Mouse (Mus musculus) MEL (cell line): ENCODE results near the gene Trim58. TPM values are rescaled to one million over a fixed set of nuclear protein-coding genes. Genes with fewer than 3 reads are reported as not detected.
A peak's percentile ranks its signal among the peaks of the same experiment; 100 is the strongest.

Experiments
- DNase-seq: peaks from one replicate; pipeline ENCODE4 v3.0.0; 2011; ENCODE audit warnings: low read depth, low spot score
- H3K27ac ChIP-seq: 2 replicates; pipeline ENCODE4 v1.5.1; 2012; ENCODE audit warnings: low read depth, mild to moderate bottlenecking, control low read depth, low read length, moderate library complexity; ENCODE audit not compliant: control insufficient read depth
- H3K27me3 ChIP-seq, 2 experiments: fragments of 150-350 bp in 1 of 2; sonication (generic) in 1 of 2; 2 replicates each; pipeline ENCODE4 v1.6.1; 2012; ENCODE audit warnings: low read length in 2 of 2, mild to moderate bottlenecking in 2 of 2, improper control_type of control experiment in 1 of 2, moderate library complexity in 1 of 2; ENCODE audit not compliant: insufficient read depth in 2 of 2, control insufficient read depth in 1 of 2
- H3K36me3 ChIP-seq, 2 experiments: 2 replicates each; pipeline ENCODE4 v1.6.1; 2012 to 2014; ENCODE audit warnings: low read length in 2 of 2, improper control_type of control experiment in 1 of 2, inconsistent platforms in 1 of 2, mild to moderate bottlenecking in 1 of 2; ENCODE audit not compliant: insufficient read depth in 2 of 2, control insufficient read depth in 1 of 2
- H3K4me1 ChIP-seq, 2 experiments: fragments of 150-350 bp in 1 of 2; sonication (generic) in 1 of 2; 2 replicates each; pipeline ENCODE4 v1.6.1; 2012; ENCODE audit warnings: low read length in 2 of 2, improper control_type of control experiment in 1 of 2, mild to moderate bottlenecking in 1 of 2; ENCODE audit not compliant: insufficient read depth in 2 of 2, control insufficient read depth in 1 of 2
- H3K4me3 ChIP-seq, 2 experiments: fragments of 150-350 bp in 1 of 2; sonication (generic) in 1 of 2; 2 replicates each; pipeline ENCODE4 v1.5.1; 2012; ENCODE audit warnings: low read depth in 2 of 2, low read length in 2 of 2, mild to moderate bottlenecking in 2 of 2, moderate library complexity in 2 of 2, control low read depth in 1 of 2, improper control_type of control experiment in 1 of 2; ENCODE audit not compliant: control insufficient read depth in 1 of 2, insufficient read depth in 1 of 2
- H3K79me2 ChIP-seq: 2 replicates; pipeline ENCODE4 v1.6.1; 2012; ENCODE audit warnings: mild to moderate bottlenecking, low read length, moderate library complexity; ENCODE audit not compliant: control insufficient read depth, poor library complexity, insufficient read depth
- H3K9ac ChIP-seq: 2 replicates; pipeline ENCODE4 v1.6.1; 2012; ENCODE audit warnings: low read depth, mild to moderate bottlenecking, control low read depth, low read length, moderate library complexity; ENCODE audit not compliant: control insufficient read depth, poor library complexity, severe bottlenecking
- H3K9me3 ChIP-seq: fragments of 150-350 bp; sonication (generic); replicated peaks from 2 replicates; pipeline ENCODE4 v1.6.1; 2012; ENCODE audit warnings: mild to moderate bottlenecking, low read length, improper control_type of control experiment, moderate library complexity; ENCODE audit not compliant: insufficient read depth
- BHLHE40 ChIP-seq: IDR thresholded peaks from 2 replicates; pipeline ENCODE4 v1.6.1; 2012; ENCODE audit warnings: low read depth, mild to moderate bottlenecking, inconsistent platforms, low read length, improper control_type of control experiment, borderline replicate concordance
- CHD2 ChIP-seq: IDR thresholded peaks from 2 replicates; pipeline ENCODE4 v1.6.1; 2011; ENCODE audit warnings: low read length, improper control_type of control experiment
- CTCF ChIP-seq, 3 experiments: IDR thresholded peaks in 2 of 3; conservative IDR thresholded peaks in 1 of 3; 2 replicates each; pipeline ENCODE4 v1.5.1; 2011 to 2012; ENCODE audit warnings: low read length in 3 of 3, low read depth in 2 of 3, mild to moderate bottlenecking in 2 of 3, improper control_type of control experiment in 1 of 3, inconsistent platforms in 1 of 3, mixed read lengths in 1 of 3, moderate library complexity in 1 of 3; ENCODE audit not compliant: control insufficient read depth in 1 of 3, insufficient read depth in 1 of 3, poor library complexity in 1 of 3, severe bottlenecking in 1 of 3
- ELF1 ChIP-seq: IDR thresholded peaks from 2 replicates; pipeline ENCODE4 v1.6.1; 2014; ENCODE audit warnings: low read depth, mild to moderate bottlenecking, inconsistent platforms, low read length, improper control_type of control experiment, moderate library complexity
- ETS1 ChIP-seq: IDR thresholded peaks from 2 replicates; pipeline ENCODE4 v1.6.1; 2012; ENCODE audit warnings: low read depth, mild to moderate bottlenecking, inconsistent platforms, low read length, improper control_type of control experiment, moderate library complexity
- GABPA ChIP-seq: IDR thresholded peaks from 2 replicates; pipeline ENCODE4 v1.6.1; 2012; ENCODE audit warnings: low read depth, mild to moderate bottlenecking, inconsistent platforms, low read length, improper control_type of control experiment, moderate library complexity
- HCFC1 ChIP-seq: IDR thresholded peaks from 2 replicates; pipeline ENCODE4 v1.6.1; 2012; ENCODE audit warnings: low read depth, mild to moderate bottlenecking, inconsistent platforms, low read length, improper control_type of control experiment, moderate library complexity
- JUND ChIP-seq: IDR thresholded peaks from 2 replicates; pipeline ENCODE4 v1.6.1; 2011; ENCODE audit warnings: low read depth, mild to moderate bottlenecking, improper control_type of control experiment, low read length
- KAT2A ChIP-seq: conservative IDR thresholded peaks from 2 replicates; pipeline ENCODE4 v1.6.1; 2012; ENCODE audit warnings: low read depth, low read length, improper control_type of control experiment, inconsistent platforms
- MEF2A ChIP-seq: IDR thresholded peaks from 2 replicates; pipeline ENCODE4 v1.6.1; 2014; ENCODE audit warnings: low read depth, mild to moderate bottlenecking, inconsistent platforms, low read length, improper control_type of control experiment; ENCODE audit not compliant: poor library complexity, insufficient replicate concordance, severe bottlenecking; ENCODE audit errors: extremely low read depth
- MXI1 ChIP-seq: IDR thresholded peaks from 2 replicates; pipeline ENCODE4 v1.6.1; 2011; ENCODE audit warnings: mild to moderate bottlenecking, low read depth, low read length, improper control_type of control experiment
- MYB ChIP-seq: IDR thresholded peaks from 2 replicates; pipeline ENCODE4 v1.6.1; 2011; ENCODE audit warnings: mild to moderate bottlenecking, low read depth, low read length, improper control_type of control experiment
- NRF1 ChIP-seq: IDR thresholded peaks from 2 replicates; pipeline ENCODE4 v1.6.1; 2014; ENCODE audit warnings: low read depth, mild to moderate bottlenecking, inconsistent platforms, low read length, improper control_type of control experiment, moderate library complexity; ENCODE audit not compliant: poor library complexity, insufficient read depth, severe bottlenecking
- POLR2A ChIP-seq, 2 experiments: IDR thresholded peaks; 2 replicates each; pipeline ENCODE4 v1.6.1; 2011 to 2012; ENCODE audit warnings: low read length in 2 of 2, mild to moderate bottlenecking in 2 of 2, control low read depth in 1 of 2, improper control_type of control experiment in 1 of 2, low read depth in 1 of 2, moderate library complexity in 1 of 2; ENCODE audit not compliant: control insufficient read depth in 1 of 2, insufficient read depth in 1 of 2, poor library complexity in 1 of 2
- POLR2AphosphoS2 ChIP-seq: IDR thresholded peaks from 2 replicates; pipeline ENCODE4 v1.6.1; 2011; ENCODE audit warnings: low read length, improper control_type of control experiment
- RAD21 ChIP-seq: IDR thresholded peaks from 2 replicates; pipeline ENCODE4 v1.6.1; 2011; ENCODE audit warnings: mild to moderate bottlenecking, low read depth, low read length, improper control_type of control experiment
- SMC3 ChIP-seq: IDR thresholded peaks from 2 replicates; pipeline ENCODE4 v1.6.1; 2011; ENCODE audit warnings: low read depth, low read length, improper control_type of control experiment
- TAL1 ChIP-seq: IDR thresholded peaks from 2 replicates; pipeline ENCODE4 v1.6.1; 2012; ENCODE audit warnings: mild to moderate bottlenecking, inconsistent platforms, low read length, moderate library complexity, mixed read lengths
- TBP ChIP-seq: IDR thresholded peaks from 2 replicates; pipeline ENCODE4 v1.8.0; 2011; ENCODE audit warnings: low read depth, low read length, improper control_type of control experiment
- UBTF ChIP-seq: IDR thresholded peaks from 2 replicates; pipeline ENCODE4 v1.6.1; 2012; ENCODE audit warnings: low read depth, mild to moderate bottlenecking, inconsistent platforms, low read length, improper control_type of control experiment, moderate library complexity, borderline replicate concordance; ENCODE audit not compliant: insufficient read depth
- USF1 ChIP-seq: IDR thresholded peaks from 2 replicates; pipeline ENCODE4 v1.6.1; 2014; ENCODE audit warnings: low read depth, mild to moderate bottlenecking, inconsistent platforms, low read length, improper control_type of control experiment, moderate library complexity
- ZMIZ1 ChIP-seq: IDR thresholded peaks from 2 replicates; pipeline ENCODE4 v1.6.1; 2012; ENCODE audit warnings: low read depth, mild to moderate bottlenecking, inconsistent platforms, low read length, improper control_type of control experiment, moderate library complexity
- polyA plus RNA-seq, 2 experiments: library from polyadenylated mRNA; stranded (reverse) in 1 of 2; unstranded in 1 of 2; fragments of >175 nt in 1 of 2; fragments of >200 nt in 1 of 2; gene quantifications; 2 replicates each; pipeline versions ENCODE4 v1.2.1 to v1.2.4; 2012; ENCODE audit warnings: low replicate concordance in 2 of 2, low read depth in 1 of 2; ENCODE audit not compliant: insufficient read length in 2 of 2, insufficient read depth in 1 of 2, missing spikeins in 1 of 2
- total RNA-seq: library from RNA; depleted of rRNA; stranded (reverse); fragments of 300-350 nt; gene quantifications from 2 replicates; pipeline ENCODE4 v1.2.3, GENCODE M21; 2012

Trim58 gene
- total and polyA plus RNA-seq, 3 experiments: 4.0 to 14.1 TPM; not detected in 1

GRCm38 (mm10) chr11:58643350-58643749 lies 3.1 kb downstream of the Trim58 start (continued):
- TF ChIP-seq CHD2 (no peak), ETS1 (peak; percentile 81), POLR2A (IDR thresholded peaks at IDR 0.05; ENCODE audit: control insufficient read depth in 1 of 2, insufficient read depth in 1 of 2, low read depth in 1 of 2, low read length in 2 of 2, poor library complexity in 1 of 2) (no peak), GABPA (no peak; the same call in 1 of the 2 replicates), HCFC1 (no peak), MXI1 (peak; percentile 37; the same call in 1 of the 2 replicates), USF1 (no peak), ELF1 (no peak), ZMIZ1 (no peak), UBTF (no peak), POLR2AphosphoS2 (no peak), SMC3 (peak; percentile 72), RAD21 (peak; percentile 64), JUND (no peak), BHLHE40 (peak; percentile 62; the same call in 1 of the 2 replicates), MYB (no peak), TAL1 (no peak), MEF2A (peak; percentile 70; the same call in 1 of the 2 replicates), TBP (peak; percentile 43; the same call in 1 of the 2 replicates), KAT2A (no peak)

- Histone ChIP-seq H3K27me3 (peaks cover 0 to 1% of the 10 kb centered on the region in 2 experiments; a peak in 2 of 4 replicates), H3K4me3 (no peak overlapping the region), H3K9me3 (no peaks in the 10 kb centered on the region), H3K4me1 (no peaks in the 10 kb centered on the region), H3K36me3 (no peaks in the 10 kb centered on the region), H3K79me2 (no peaks in the 10 kb centered on the region), H3K27ac (no peak overlapping the region), H3K9ac (no peak overlapping the region)
- TF ChIP-seq CTCF (IDR thresholded peaks at IDR 0.05 in 2 of 3, conservative IDR thresholded peaks at IDR 0.05 in 1 of 3; ENCODE audit: control insufficient read depth in 1 of 3, insufficient read depth in 1 of 3, low read depth in 2 of 3, low read length in 3 of 3, poor library complexity in 1 of 3, severe bottlenecking in 1 of 3) (no peak), RAD21 (no peak), NRF1 (no peak)
- DNase-seq: no peak
Observed at GRCm38 (mm10) chr11:58655151-58655550, 14.9 kb downstream of the Trim58 start.
